Mouse (Mus musculus) gastrocnemius, adult 2 months (tissue): ENCODE measurements around the gene Ttc7b. TPM values are rescaled to one million over a fixed set of nuclear protein-coding genes. Genes with fewer than 3 reads are reported as not detected.

Experiments used
- DNase-seq: peaks from one replicate; pipeline ENCODE4 v3.0.0; 2022
- H3K27ac ChIP-seq: fragments of 200-600 bp; 2 replicates; pipeline ENCODE4 v1.8.1; 2022; ENCODE audit warnings: mild to moderate bottlenecking
- H3K4me3 ChIP-seq: fragments of 200-600 bp; 2 replicates; pipeline ENCODE4 v1.8.1; 2022; ENCODE audit warnings: mild to moderate bottlenecking, moderate library complexity
- CTCF ChIP-seq: fragments of 200-600 bp; IDR thresholded peaks from 2 replicates; pipeline ENCODE4 v1.8.1; 2022; ENCODE audit warnings: antibody characterized with exemption, mild to moderate bottlenecking, moderate library complexity
- intact Hi-C: fragments of 180-260 bp; cut with DNase I; formaldehyde crosslinking; loops from one replicate; pipeline ENCODE4 v1.15.1; 2025
- total RNA-seq, 2 experiments: library from RNA; stranded (reverse); gene quantifications; 2 replicates each; pipeline ENCODE4 v1.2.3; 2021

The Ttc7b gene
- total RNA-seq, 2 experiments from 2014 or later = 147 to 160 TPM

DNA sequence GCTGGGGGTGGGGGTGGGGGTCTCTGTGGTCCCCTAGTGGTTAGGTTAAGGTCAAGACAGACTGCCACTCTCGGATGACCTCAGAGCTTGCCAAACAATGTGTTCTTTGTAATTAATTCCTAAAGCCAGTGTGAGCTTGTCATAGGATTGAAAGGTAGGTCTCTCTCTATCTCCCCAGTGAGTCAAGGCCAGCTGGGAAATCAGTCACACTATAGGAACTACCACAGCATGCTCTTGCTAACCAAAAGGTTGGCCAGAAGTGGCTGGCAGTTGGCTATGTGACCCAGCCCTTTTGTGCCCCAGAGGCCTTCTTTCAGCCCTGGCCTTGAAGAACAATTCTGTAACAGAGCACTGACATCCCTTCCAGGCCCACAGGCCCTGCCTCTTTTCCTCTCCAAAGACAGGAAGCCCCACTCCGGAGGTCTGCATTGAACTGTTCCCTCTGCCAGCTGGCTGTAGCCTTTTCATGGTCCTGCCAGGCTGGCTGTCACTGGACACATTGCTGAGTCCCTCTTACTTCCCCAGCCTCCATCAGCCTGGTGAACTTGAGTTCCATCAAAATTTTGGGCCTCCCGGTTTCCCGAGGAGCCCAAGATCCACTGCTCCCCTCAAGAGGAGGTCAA lies 215.5 kb downstream of the Ttc7b start:
- no peak for TF ChIP-seq CTCF
- peak overlapping the region; percentile 73 for H3K27ac ChIP-seq
- DNase-seq = no peak
- intact Hi-C loops = loop anchor here (5.0 kb wide), 1 partner anchor 103 kb away; no protein-coding TSS in a partner anchor
- no peak overlapping the region for H3K4me3 ChIP-seq

DNA sequence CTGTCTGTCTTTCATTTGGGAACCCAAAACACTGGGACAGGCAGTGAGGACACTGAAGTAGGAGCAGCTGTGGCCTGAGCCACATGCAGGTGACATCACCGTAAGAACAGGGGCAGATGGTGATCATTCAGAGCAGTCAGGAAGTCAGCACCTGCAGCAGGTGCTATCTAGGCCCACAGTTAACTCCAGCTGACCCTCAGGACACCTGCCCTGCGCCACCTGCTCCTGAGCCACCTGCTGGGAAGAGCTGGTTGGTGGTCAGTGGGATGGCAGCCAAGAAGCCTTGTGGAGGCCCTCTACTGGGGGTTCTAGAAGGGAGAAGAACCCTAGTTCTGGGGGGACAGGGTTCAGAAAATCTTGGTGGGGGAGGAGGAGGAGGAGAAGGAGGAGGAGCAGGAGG lies 216.3 kb downstream of the Ttc7b start:
- DNase-seq = no peak
- Histone ChIP-seq H3K27ac (peak overlapping the region; percentile 73; the same call in 1 of the 2 replicates), H3K4me3 (no peak overlapping the region)
- TF ChIP-seq CTCF = no peak
- intact Hi-C loops = no loop called here

DNA sequence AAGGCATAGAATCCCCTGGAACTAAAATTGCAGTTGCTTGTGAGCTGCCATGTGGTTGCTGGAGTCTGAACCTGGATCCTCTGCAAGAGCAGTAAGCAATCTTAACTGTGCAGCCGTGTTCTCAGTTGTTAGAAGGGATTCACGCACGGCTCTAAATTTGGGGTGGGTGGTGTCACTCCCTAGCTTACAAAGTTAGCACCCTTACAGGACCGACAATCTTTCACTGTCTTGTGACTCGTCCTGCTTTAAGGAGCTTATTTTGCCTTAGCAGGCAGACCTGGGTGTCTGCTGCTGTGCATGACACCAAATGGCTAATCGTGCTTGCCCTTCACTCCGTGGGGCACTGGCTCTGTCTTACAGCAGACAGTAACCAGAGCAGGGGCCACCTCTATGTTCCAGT lies 217.5 kb downstream of the Ttc7b start:
- Histone ChIP-seq H3K27ac (no peak overlapping the region), H3K4me3 (no peak overlapping the region)
- no peak for TF ChIP-seq CTCF
- no peak for DNase-seq
- intact Hi-C loops = no loop called here

DNA sequence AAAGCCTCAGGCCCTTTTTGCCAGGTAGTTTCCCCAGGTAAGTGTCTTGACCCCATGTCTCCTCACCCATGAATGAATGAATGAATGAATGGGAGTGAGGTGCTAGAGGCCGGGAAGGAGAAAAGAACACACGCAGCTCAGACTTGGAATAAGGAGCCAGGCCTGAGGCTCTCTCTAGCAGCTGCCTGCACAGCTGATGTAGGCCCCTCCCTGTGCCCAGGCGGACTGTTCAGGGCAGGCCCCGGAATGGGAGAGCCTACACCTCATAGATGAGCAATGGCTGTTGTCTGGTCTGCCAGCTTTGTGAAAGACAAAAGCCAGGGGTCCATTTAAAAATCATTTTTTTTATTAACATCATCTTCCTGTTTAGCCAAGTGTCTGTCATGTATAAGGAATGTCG lies 220.2 kb downstream of the Ttc7b start:
- Histone ChIP-seq H3K4me3 (no peak overlapping the region), H3K27ac (no peak overlapping the region)
- no peak for TF ChIP-seq CTCF
- intact Hi-C loops = no loop called here
- DNase-seq = no peak

DNA sequence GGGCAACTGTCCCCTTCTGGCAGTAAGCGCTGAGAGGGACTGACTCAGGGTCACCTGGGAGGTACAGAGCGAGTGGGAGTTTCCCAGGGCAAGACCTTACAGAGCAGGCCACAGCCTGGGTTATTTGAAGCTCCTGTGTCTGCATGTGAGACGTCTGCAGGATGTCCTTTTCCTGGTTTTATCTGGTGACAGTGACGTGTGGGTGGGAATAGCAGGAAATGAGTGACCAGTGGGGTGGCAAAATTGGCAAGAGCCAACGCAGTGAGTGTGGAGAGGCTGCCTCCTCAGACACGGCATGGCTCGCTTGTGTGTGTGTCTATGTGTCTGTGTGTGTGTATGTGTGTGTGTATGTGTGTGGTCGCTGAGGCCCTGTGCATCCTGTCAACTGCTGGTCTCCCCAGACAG lies 221.3 kb downstream of the Ttc7b start:
- DNase-seq = no peak
- peak overlapping the region; percentile 63 for H3K27ac ChIP-seq
- intact Hi-C loops = no loop called here
- TF ChIP-seq CTCF = no peak
- H3K4me3 ChIP-seq = no peak overlapping the region

DNA sequence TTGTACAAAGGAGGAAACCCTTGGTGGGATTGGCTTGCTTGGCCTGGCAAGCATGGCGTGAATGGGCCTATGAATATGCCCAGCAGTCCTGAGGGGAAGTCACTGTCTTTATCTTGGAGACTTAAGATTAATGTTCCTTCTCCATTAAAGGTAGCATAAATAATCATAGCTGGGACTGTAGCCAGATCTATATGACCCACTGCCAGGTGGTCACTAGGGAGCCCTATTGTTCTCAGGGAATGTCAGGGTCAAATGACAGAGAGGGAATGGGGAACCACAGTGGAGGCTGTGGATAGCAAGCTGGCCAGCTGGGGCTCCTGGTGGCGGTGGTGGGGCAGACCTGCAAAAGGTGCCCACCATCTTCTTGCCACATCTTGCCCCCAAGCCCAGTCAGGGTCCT lies 221.8 kb downstream of the Ttc7b start:
- DNase-seq = no peak
- no peak for TF ChIP-seq CTCF
- intact Hi-C loops = no loop called here
- Histone ChIP-seq H3K27ac (peak overlapping the region; percentile 63), H3K4me3 (no peak overlapping the region)

DNA sequence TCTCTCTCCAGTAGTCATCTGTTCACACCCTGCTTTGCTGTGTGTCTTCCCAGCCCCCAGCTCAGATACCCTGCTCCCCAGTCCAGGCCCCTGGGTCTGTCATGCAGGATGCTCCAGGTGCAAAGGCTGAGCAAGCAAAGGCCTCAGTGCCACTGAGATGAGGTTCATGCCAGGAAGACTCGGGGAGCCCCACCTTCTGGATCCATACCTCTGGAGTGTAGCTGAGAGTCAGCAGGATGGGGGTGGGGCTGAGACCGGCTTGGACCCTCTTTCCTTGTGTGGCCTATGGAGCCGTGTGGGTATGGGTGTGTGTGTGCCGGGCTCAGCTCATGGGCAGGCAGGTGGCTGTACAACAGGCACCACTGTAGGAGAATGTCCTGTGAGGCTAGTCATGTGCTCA lies 222.7 kb downstream of the Ttc7b start:
- H3K27ac ChIP-seq = no peak overlapping the region
- no peak for DNase-seq
- H3K4me3 ChIP-seq = no peak overlapping the region
- no peak for TF ChIP-seq CTCF
- intact Hi-C loops = no loop called here

DNA sequence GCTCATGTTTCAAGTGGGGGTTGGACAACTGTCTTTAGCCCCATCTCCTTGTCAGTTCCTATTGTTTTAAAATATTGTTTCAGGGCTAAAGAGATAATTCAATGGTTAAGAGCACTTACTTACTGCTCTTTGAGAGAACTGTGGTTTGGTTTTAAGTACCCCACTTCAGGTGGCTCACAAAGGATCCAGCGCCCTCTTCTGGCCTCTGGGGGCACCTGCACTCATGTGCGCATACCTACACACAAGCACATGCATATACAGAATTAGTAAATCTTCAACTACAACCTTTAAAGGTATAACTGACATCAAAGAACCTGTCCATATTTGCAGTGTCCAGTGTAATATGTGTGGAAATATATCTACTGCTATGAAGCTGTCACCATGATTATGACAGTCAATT lies 226.2 kb downstream of the Ttc7b start:
- no peak for DNase-seq
- TF ChIP-seq CTCF = peak; percentile 48
- peak overlapping the region; percentile 86 for H3K27ac ChIP-seq
- no peak overlapping the region for H3K4me3 ChIP-seq
- intact Hi-C loops = no loop called here

DNA sequence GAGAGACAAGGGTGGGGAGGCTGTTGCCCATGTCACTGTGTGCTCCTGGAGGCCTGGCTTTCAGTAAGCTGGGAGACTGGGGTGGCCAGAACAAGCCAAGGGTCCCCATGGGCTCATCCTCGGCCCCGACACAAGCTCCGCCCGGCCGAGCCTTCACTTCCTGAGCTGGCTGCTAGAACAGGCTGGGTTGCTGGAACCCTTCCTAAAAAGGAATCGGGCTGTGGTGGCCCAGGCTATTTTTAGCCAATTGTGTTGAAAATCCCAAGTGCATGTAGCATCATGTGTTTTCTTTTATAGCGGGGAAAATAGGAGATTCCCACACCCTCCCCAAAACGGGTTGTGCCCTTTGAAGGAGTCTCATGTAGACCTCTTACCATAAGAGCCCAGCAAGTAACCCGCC lies 226.7 kb downstream of the Ttc7b start:
- no peak for TF ChIP-seq CTCF
- intact Hi-C loops = no loop called here
- Histone ChIP-seq H3K4me3 (peak overlapping the region; percentile 16; the same call in 1 of the 2 replicates), H3K27ac (peak overlapping the region; percentile 86)
- DNase-seq = peak; percentile 69

DNA sequence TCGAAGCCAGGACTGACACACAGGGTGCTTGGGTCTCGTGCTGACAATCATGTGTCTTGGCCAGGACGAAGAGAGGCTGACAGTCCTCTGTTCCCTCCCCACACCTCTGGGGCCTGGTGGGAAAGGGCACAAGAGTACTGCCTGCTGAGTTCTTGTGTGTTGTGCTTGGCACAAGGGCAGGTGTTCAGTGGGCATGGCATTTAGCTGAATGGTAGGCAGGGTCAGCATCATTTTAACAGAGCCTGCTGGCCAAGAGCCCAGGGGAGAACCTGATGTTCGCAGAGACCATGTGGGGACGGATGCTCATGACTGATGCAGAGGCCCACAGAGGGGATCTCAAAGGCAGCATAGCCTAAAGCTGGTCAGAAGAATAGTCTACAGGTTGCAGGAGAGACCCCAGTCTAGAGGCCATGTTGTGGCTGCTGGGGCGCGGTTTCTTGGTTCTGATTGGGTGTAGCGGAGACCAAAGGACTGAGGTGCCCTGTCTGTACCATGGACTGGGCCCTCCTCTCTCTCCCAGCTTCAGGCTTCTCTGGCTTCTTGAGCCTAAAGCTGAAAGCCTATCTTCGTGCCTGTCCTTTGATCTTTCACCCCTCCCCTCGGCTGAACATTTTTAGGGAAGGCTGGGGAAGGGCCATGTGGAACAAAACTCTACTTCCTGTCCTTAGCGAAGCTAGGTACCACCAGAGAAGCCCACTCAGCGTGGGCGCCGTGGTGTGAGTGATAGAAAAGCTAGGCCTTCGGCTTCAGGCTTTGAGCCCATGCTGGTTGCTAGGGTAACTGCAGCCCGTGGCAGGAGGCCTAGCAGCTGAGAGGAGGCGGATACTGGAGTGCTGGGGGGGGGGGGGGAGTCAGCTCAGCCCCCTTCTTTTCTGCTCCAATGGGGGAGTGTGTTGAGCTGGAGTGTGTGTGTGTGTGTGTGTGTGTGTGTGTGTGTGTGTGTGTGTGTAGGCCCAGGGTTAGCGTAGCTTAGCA lies 229.6 kb downstream of the Ttc7b start:
- DNase-seq = no peak
- TF ChIP-seq CTCF = no peak
- H3K27ac ChIP-seq = peak overlapping the region; percentile 46
- H3K4me3 ChIP-seq = no peak overlapping the region
- intact Hi-C loops = no loop called here

DNA sequence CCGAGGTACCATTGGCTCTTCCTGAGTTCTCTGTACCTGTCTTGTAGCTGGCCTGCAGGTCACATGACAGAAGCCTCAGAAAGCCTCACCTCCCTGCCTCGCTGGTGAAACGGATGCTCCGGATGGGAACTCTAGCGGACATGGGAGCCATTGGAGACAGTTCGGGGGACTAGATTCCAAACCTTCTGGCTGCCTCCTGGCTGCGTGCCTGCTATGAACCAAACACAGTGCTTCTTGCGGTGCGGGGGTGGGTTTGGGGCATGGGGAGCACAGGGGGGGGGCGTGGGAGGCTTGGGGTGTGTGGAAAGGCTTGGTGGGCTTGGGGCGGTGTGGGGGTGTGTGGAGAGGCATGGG lies 230.5 kb downstream of the Ttc7b start:
- TF ChIP-seq CTCF = no peak
- Histone ChIP-seq H3K27ac (peak overlapping the region; percentile 78), H3K4me3 (peak overlapping the region; percentile 43)
- no peak for DNase-seq
- intact Hi-C loops = no loop called here

DNA sequence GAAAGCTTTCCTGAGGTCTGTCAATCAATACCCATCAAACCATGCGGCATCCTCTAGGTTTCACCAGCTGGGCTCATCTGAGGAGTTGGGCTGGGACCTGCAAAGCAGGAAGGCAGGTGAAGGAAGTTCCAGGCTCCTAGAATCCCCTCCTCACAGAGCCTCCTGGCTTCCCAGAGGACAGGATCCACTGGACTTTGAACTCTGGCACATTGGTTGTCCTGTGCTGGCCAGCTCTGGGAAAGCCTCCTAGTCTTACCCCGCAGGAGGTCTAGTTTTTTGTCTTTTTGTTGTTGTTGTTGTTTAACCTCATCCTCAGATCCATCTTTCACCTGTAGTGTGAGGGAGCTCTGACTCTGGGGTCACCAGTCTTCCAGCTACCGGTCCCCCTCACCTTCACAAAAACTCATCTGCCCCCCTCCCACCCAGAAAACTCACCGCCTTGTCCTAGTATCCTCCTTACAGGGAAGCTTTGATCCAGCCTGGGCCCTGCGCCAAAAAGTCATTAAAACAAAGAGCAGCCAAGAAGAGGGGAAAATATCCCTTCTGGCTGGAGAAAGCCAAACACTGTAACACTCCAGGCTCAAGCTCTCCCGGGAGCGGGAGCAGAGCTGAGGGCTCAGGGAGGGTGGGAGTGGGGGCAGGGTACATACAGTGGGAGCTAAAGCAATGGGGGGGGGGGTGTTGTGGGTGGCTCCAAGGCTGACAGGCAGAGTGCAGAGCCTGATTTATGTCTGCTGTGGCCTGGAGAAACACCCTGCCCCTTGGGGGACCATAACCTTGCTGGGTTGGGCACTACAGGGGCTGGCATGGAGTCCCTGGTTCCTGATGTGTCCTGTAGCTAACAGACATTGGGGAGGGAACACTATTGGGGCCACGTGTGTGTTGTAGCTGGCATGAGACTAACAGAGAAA lies 231.1 kb downstream of the Ttc7b start:
- H3K27ac ChIP-seq = peak overlapping the region; percentile 78
- peak; percentile 85 for DNase-seq
- intact Hi-C loops = no loop called here

More for the DNA sequence above, 231.1 kb downstream of the Ttc7b start:
- TF ChIP-seq CTCF = no peak
- peak overlapping the region; percentile 43 for H3K4me3 ChIP-seq
